Mouse (Mus musculus): ENCODE measurements around the gene Vmn1r196. TPM values are rescaled to one million over a fixed set of nuclear protein-coding genes. Genes with fewer than 3 reads are reported as not detected.

Vmn1r196 gene
- polyA plus RNA-seq, 1 experiment from 2014 or later, result not detected

Other genes with a start within 250 kb of the Vmn1r196 start
- 10.4 and 12.2 TPM in 2 replicates for gene Hist1h4i, start 248.6 kb upstream of the Vmn1r196 start, polyA plus RNA-seq (2016; fragmentation: Nextera tagmentation; extraction: Ambion mirVana)
- 11.6 and 14.5 TPM in 2 replicates for gene Hist1h2ag, start 247.0 kb upstream of the Vmn1r196 start, polyA plus RNA-seq (2016; fragmentation: Nextera tagmentation; extraction: Ambion mirVana)
- gene Hist1h2bj, start 246.7 kb upstream of the Vmn1r196 start, polyA plus RNA-seq (2016; fragmentation: Nextera tagmentation; extraction: Ambion mirVana), result 3.4 and 6.2 TPM in 2 replicates
- not detected in 2 replicates for gene Vmn1r188, start 205.5 kb upstream of the Vmn1r196 start, polyA plus RNA-seq (2016; fragmentation: Nextera tagmentation; extraction: Ambion mirVana)
- not detected in 2 replicates for gene Vmn1r189, start 184.1 kb upstream of the Vmn1r196 start, polyA plus RNA-seq (2016; fragmentation: Nextera tagmentation; extraction: Ambion mirVana)
- gene Vmn1r191, start 106.0 kb upstream of the Vmn1r196 start, polyA plus RNA-seq (2016; fragmentation: Nextera tagmentation; extraction: Ambion mirVana), result not detected in 2 replicates
- not detected in 2 replicates for gene Vmn1r192, start 98.8 kb upstream of the Vmn1r196 start, polyA plus RNA-seq (2016; fragmentation: Nextera tagmentation; extraction: Ambion mirVana)
- gene Vmn1r193, start 66.8 kb upstream of the Vmn1r196 start, polyA plus RNA-seq (2016; fragmentation: Nextera tagmentation; extraction: Ambion mirVana), result not detected in 2 replicates
- gene Vmn1r194, start 45.7 kb upstream of the Vmn1r196 start, polyA plus RNA-seq (2016; fragmentation: Nextera tagmentation; extraction: Ambion mirVana), result not detected in 2 replicates
- not detected in 2 replicates for gene Vmn1r195, start 19.4 kb upstream of the Vmn1r196 start, polyA plus RNA-seq (2016; fragmentation: Nextera tagmentation; extraction: Ambion mirVana)
- gene Vmn1r197, start 34.7 kb downstream of the Vmn1r196 start, polyA plus RNA-seq (2016; fragmentation: Nextera tagmentation; extraction: Ambion mirVana), result not detected in 2 replicates
- not detected in 2 replicates for gene Vmn1r198, start 60.4 kb downstream of the Vmn1r196 start, polyA plus RNA-seq (2016; fragmentation: Nextera tagmentation; extraction: Ambion mirVana)
- gene Vmn1r199, start 89.9 kb downstream of the Vmn1r196 start, polyA plus RNA-seq (2016; fragmentation: Nextera tagmentation; extraction: Ambion mirVana), result not detected in 2 replicates
- not detected in 2 replicates for gene Vmn1r200, start 100.5 kb downstream of the Vmn1r196 start, polyA plus RNA-seq (2016; fragmentation: Nextera tagmentation; extraction: Ambion mirVana)
- gene Vmn1r201, start 182.0 kb downstream of the Vmn1r196 start, polyA plus RNA-seq (2016; fragmentation: Nextera tagmentation; extraction: Ambion mirVana), result not detected in 2 replicates
- not detected in 2 replicates for gene Vmn1r202, start 215.5 kb downstream of the Vmn1r196 start, polyA plus RNA-seq (2016; fragmentation: Nextera tagmentation; extraction: Ambion mirVana)
- gene Vmn1r203, start 228.2 kb downstream of the Vmn1r196 start, polyA plus RNA-seq (2016; fragmentation: Nextera tagmentation; extraction: Ambion mirVana), result not detected in 2 replicates